Mouse (Mus musculus) hindbrain, embryonic 14.5 days (tissue): ENCODE data around the gene Ctdspl. TPM values are rescaled to one million over a fixed set of nuclear protein-coding genes. Genes with fewer than 3 reads are reported as not detected.
A peak's percentile ranks its signal among the peaks of the same experiment; 100 is the strongest.

Experiments
- ATAC-seq: fragments of 200-750 bp; cut with Nextera tagmentation; 2 replicates; pipeline ENCODE4 v1.8.0; 2017; ENCODE audit warnings: moderate number of reproducible peaks, mild to moderate bottlenecking, moderate TSS enrichment, moderate library complexity; ENCODE audit not compliant: low FRiP score
- DNase-seq: peaks from one replicate; pipeline ENCODE4 v3.0.0-alpha.2; 2015; ENCODE audit warnings: low spot score
- H3K27ac ChIP-seq: fragments of 300-500 bp; sonication (generic); 2 replicates; pipeline ENCODE4 v1.5.1; 2014; ENCODE audit warnings: mild to moderate bottlenecking, moderate library complexity
- H3K27me3 ChIP-seq: fragments of 300-500 bp; sonication (generic); 2 replicates; pipeline ENCODE4 v1.6.1; 2014; ENCODE audit warnings: mild to moderate bottlenecking, low read length, mixed read lengths; ENCODE audit not compliant: control insufficient read depth, insufficient read depth
- H3K36me3 ChIP-seq: fragments of 300-500 bp; sonication (generic); replicated peaks from 2 replicates; pipeline ENCODE4 v1.6.1; 2014; ENCODE audit not compliant: control insufficient read depth, insufficient read depth
- H3K4me1 ChIP-seq: fragments of 300-500 bp; sonication (generic); replicated peaks from 2 replicates; pipeline ENCODE4 v1.6.1; 2014; ENCODE audit warnings: antibody characterized with exemption, low read length, mixed read lengths; ENCODE audit not compliant: control insufficient read depth, insufficient read depth
- H3K4me2 ChIP-seq: fragments of 300-500 bp; sonication (generic); replicated peaks from 2 replicates; pipeline ENCODE4 v1.6.1; 2014; ENCODE audit warnings: mild to moderate bottlenecking, moderate library complexity
- H3K4me3 ChIP-seq: fragments of 300-500 bp; sonication (generic); replicated peaks from 2 replicates; pipeline ENCODE4 v1.5.1; 2014; ENCODE audit warnings: mild to moderate bottlenecking, low read length
- H3K9ac ChIP-seq: fragments of 300-500 bp; sonication (generic); 2 replicates; pipeline ENCODE4 v1.6.1; 2014
- H3K9me3 ChIP-seq: fragments of 300-500 bp; sonication (generic); 2 replicates; pipeline ENCODE4 v1.6.1; 2016; ENCODE audit warnings: low read length; ENCODE audit not compliant: control insufficient read depth
- WGBS: fragments of 180-500 bp; shearing (Covaris S2); extraction: QIAGEN DNeasy Blood & Tissue Kit; methylation state at CpG from one replicate; pipeline ENCODE4 v1.1.7; 2014; 5-methylcytosine and 5-hydroxymethylcytosine counted together
- polyA plus RNA-seq: library from polyadenylated mRNA; unstranded; fragments of >200 nt; fragmentation: Nextera tagmentation; extraction: Ambion mirVana; gene quantifications from 2 replicates; pipeline ENCODE4 v1.2.1, GENCODE M21; 2014

The Ctdspl gene
- polyA plus RNA-seq, 1 experiment from 2014 or later = 7.5 TPM

DNA sequence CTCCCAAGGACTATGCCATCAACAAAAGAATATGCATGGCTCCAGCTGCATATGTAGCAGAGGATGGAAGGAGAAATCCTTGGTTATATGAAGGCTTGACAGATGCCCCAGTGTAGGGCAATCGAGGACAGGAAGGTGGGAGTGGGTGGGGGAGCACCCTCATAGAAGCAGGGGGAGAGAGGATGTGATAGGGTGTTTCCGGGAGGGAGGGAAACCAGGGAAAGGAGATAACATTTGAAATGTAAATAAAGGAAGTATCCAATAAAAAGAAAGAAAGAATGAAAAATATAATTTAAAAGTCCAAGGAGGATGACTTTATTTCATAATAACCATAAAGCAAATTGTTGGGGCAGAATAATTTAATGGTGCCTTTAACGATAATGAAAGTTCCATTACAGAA, 12.6 kb upstream of the Ctdspl start:
- WGBS = 78% methylated on average over 3 of the region's 3 CpGs
- Histone ChIP-seq H3K4me2 (no peak overlapping the region), H3K27ac (no peak overlapping the region), H3K27me3 (no peaks in the 10 kb centered on the region), H3K36me3 (no peaks in the 10 kb centered on the region), H3K9ac (no peak overlapping the region), H3K4me1 (no peaks in the 10 kb centered on the region), H3K4me3 (no peak overlapping the region), H3K9me3 (no peaks in the 10 kb centered on the region)
- ATAC-seq (no peak), DNase-seq (no peak)

DNA sequence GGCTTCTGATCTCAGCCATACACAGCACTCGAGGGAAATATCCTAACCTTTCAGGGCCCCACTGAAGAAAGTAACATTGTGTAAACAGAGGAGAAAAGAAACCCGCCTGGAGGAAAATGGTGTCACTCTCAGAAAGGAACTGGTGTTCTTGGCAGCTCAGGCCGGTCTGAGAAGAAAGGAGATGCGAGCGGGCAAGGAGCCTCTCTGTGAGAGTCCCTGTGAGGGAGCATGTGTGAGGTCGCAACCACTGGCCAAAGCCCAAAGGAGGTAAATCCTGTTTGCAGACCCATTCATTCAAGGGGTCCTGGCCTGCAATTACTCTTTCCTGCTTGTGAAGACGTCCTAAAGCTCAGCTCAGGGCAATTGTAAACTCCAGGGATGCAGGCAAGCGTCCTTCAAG, 11.7 kb upstream of the Ctdspl start:
- H3K4me1 ChIP-seq = no peaks in the 10 kb centered on the region
- no peak overlapping the region for H3K4me2 ChIP-seq
- no peaks in the 10 kb centered on the region for H3K36me3 ChIP-seq
- DNase-seq = no peak
- H3K9me3 ChIP-seq = no peaks in the 10 kb centered on the region
- H3K27me3 ChIP-seq = no peaks in the 10 kb centered on the region
- WGBS = 43% methylated on average over 8 of the region's 8 CpGs
- ATAC-seq = no peak
- H3K27ac ChIP-seq = no peak overlapping the region
- no peak overlapping the region for H3K4me3 ChIP-seq
- no peak overlapping the region for H3K9ac ChIP-seq

DNA sequence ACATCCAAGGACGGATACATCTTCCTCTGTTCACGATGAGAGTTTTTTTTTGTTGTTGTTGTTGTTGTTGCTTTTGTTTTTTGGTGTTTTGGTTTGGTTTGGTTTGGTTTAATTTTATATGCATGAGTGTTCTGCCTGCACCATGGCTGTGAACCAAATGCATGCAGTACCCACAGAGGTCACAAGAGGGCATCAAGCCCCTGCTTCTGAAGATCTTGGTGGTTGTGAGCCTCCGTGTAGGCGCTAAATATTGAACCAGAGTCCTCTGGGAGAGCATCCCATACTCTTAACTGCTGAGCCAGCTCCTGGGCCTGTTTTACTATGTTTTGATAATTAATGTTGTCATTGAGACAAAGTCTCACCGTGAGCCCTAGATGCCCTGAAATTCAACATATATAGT, 11.0 kb upstream of the Ctdspl start:
- WGBS = 55% methylated on average over 5 of the region's 5 CpGs
- Histone ChIP-seq H3K36me3 (no peaks in the 10 kb centered on the region), H3K9ac (no peak overlapping the region), H3K27me3 (no peaks in the 10 kb centered on the region), H3K27ac (no peak overlapping the region), H3K4me1 (peaks cover 6% of the 10 kb centered on the region; the same call in 1 of the 2 replicates), H3K9me3 (no peaks in the 10 kb centered on the region), H3K4me3 (no peak overlapping the region), H3K4me2 (no peak overlapping the region)
- DNase-seq (peak; percentile 47), ATAC-seq (no peak)

DNA sequence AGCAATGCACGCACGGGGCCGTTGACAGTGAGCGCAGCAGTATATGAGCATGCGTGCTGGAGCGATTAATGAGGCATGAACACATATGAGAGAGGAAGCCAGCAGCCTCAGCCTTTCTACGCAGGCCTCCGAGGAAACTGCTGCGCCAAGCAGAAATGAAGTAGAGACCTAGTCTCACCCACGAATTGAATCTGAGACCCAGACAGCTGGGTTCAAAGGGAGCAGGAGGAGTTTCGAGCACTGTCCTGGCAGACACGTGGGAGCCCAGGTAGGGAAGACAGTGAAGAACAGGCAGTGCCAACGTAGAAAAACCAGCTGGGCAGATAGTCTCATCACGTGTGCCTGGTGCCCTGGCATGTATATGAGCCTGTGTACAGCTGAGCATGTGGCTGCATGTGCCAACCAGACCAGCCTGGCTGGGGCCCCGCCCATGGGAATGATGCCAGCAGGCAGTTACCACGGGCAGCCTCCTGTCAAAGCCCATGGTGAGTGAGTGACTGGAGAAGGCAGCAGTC, 6.5 kb upstream of the Ctdspl start:
- ATAC-seq (peak; percentile 57), DNase-seq (peak; percentile 61)
- H3K4me2 ChIP-seq = no peak overlapping the region
- H3K4me1 ChIP-seq = peaks cover 7% of the 10 kb centered on the region; the same call in 1 of the 2 replicates
- 57% methylated on average over 16 of the region's 16 CpGs for WGBS
- no peak overlapping the region for H3K4me3 ChIP-seq
- H3K27me3 ChIP-seq = no peaks in the 10 kb centered on the region
- H3K27ac ChIP-seq = peak overlapping the region; percentile 63
- H3K9ac ChIP-seq = no peak overlapping the region
- no peaks in the 10 kb centered on the region for H3K36me3 ChIP-seq
- H3K9me3 ChIP-seq = no peaks in the 10 kb centered on the region

DNA sequence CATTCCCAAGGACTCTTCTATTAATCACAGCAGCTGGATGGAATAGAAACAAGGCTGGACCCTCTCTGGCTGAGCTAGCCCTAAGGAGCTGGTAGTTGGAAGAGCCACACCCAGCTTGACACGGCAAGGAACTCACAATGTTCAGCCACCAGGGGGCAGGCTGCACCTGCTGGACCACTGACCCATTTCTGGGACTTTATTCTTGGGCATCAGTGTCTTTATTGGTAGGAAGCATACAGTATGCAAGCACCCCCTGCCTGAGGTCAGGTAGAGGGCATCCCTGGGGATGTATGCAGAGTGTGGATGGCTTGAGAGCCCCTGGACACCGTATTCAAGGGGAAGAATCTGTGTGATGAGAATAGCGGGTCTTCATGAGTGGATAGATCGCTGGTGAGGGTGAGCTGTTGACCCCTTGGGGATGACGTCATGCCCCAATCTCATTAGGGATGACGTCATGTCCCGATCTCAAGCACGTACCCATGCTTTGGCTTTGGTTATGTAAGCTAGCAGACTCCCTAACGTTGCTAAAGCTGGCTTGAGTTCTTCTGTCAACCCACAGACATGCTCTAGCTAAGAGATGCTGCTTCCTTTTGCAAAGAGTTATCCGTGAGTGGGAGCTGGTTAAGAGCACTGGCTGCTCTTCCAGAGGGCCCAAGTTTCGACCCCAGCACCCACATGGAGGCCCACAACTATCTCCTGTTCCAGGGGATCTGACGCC, 5.3 kb upstream of the Ctdspl start:
- 50% methylated on average over 12 of the region's 12 CpGs for WGBS
- Histone ChIP-seq H3K27ac (no peak overlapping the region), H3K27me3 (no peaks in the 10 kb centered on the region), H3K36me3 (no peaks in the 10 kb centered on the region), H3K9me3 (no peaks in the 10 kb centered on the region), H3K4me1 (peaks cover 11% of the 10 kb centered on the region; the same call in 1 of the 2 replicates), H3K9ac (no peak overlapping the region), H3K4me3 (no peak overlapping the region), H3K4me2 (no peak overlapping the region)
- peak; percentile 75 for DNase-seq
- no peak for ATAC-seq

DNA sequence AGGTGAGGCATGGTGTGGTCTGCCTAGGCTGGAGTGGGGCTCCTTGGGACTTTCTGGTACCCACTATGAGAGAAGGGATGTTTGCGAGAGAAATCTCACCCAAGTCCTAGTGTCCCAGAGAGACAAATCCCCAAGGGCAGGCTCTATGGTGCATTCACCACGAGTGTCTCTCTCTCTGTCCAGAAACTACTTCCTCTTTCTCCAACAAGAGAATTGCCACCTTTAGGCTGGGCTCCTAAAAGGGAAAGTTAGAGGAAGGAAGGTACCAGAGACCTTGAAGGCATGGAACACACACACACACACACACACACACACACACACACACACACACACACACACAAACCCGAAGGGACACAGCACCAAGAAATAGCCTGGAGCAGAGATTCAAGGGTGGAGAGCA, 4.3 kb upstream of the Ctdspl start:
- WGBS = 79% methylated on average over 3 of the region's 3 CpGs
- Histone ChIP-seq H3K4me1 (peaks cover 11% of the 10 kb centered on the region; the same call in 1 of the 2 replicates), H3K9ac (no peak overlapping the region), H3K27ac (no peak overlapping the region), H3K4me3 (no peak overlapping the region), H3K4me2 (no peak overlapping the region), H3K9me3 (no peaks in the 10 kb centered on the region), H3K36me3 (no peaks in the 10 kb centered on the region), H3K27me3 (no peaks in the 10 kb centered on the region)
- DNase-seq (no peak), ATAC-seq (no peak)

DNA sequence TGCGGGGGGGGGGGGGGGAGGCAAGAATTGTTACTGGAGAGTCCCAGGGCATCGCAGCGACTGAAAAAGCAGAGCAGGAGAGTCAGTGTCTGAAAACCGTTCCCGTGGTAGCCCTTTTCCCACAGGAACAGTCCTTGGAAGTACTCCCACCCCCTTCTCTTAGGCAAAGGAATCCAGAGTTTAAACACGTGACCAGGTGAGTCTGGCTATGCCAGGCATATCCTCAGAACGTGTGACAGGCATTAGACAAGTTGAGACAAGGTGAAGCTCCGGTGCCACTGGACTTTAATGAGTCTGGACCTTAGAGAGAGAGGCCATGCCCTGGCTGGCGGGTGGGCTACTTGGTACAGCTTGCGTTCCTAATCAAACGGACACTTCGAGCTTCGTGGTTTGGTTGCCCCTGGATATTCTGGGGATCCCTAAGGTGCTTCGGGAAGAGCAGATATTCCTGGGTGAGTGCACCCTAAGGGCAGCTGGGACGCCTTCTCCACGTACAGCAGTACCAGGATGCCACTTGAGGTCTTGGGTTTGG, 1.6 kb upstream of the Ctdspl start:
- H3K36me3 ChIP-seq = no peaks in the 10 kb centered on the region
- peak overlapping the region; percentile 93 for H3K4me2 ChIP-seq
- H3K9me3 ChIP-seq = no peaks in the 10 kb centered on the region
- H3K4me3 ChIP-seq = peak overlapping the region; percentile 82
- 15% methylated on average over 16 of the region's 16 CpGs for WGBS
- 0 out of 2 replicates have a peak overlapping the region, but pooled peaks have one; percentile 16 for H3K9ac ChIP-seq
- no peaks in the 10 kb centered on the region for H3K27me3 ChIP-seq
- no peak for DNase-seq
- H3K4me1 ChIP-seq = peaks cover 28% of the 10 kb centered on the region
- H3K27ac ChIP-seq = no peak overlapping the region
- ATAC-seq = no peak

DNA sequence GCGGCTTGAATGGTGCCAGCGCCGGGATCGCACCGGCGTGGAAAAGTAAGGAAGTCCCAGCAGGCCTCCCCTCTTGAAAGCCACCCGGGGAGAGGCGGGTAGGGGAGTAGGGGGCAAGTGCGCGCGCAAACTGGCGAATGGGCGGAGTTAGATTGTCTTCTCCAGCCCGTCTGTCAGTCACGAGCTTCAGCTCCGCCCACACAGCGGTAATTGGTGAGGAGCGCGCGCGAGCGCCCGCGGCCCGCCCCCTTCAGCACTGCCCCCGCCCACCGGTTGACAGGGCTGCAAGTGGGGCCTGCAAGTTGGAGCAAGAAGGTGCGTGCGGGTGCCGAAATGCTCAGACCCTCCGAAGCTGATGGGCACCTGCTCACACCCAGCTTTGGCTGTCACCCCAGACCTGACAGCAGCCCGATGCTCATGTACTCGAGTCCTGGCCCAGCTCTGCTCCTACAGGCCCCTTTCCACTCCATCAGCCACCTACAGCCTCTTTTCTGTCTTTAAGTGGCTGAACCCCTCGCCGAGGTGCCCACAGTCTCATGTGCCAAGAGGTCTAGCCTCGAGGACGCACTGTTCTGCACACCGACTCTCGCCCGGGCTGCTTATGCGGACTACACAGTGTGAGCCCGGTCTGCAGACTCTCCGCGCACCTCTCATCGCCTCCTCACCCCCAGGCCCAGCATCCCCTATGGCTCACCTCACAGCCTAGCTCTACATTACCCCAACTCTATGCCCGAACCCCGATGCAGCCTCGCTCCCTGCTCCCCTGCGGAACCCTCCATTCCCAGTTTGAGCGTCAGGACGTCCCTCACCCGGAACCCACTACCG, 755 bp upstream of the Ctdspl start:
- ATAC-seq (peak; percentile 89), DNase-seq (peak; percentile 88)
- Histone ChIP-seq H3K4me2 (peak overlapping the region; percentile 93), H3K27me3 (no peaks in the 10 kb centered on the region), H3K36me3 (no peaks in the 10 kb centered on the region), H3K4me3 (peak overlapping the region; percentile 82), H3K27ac (peak overlapping the region; percentile 83), H3K9ac (peak overlapping the region; percentile 90), H3K4me1 (peaks cover 22% of the 10 kb centered on the region), H3K9me3 (no peaks in the 10 kb centered on the region)
- under 1% methylated on average over 52 of the region's 53 CpGs for WGBS

DNA sequence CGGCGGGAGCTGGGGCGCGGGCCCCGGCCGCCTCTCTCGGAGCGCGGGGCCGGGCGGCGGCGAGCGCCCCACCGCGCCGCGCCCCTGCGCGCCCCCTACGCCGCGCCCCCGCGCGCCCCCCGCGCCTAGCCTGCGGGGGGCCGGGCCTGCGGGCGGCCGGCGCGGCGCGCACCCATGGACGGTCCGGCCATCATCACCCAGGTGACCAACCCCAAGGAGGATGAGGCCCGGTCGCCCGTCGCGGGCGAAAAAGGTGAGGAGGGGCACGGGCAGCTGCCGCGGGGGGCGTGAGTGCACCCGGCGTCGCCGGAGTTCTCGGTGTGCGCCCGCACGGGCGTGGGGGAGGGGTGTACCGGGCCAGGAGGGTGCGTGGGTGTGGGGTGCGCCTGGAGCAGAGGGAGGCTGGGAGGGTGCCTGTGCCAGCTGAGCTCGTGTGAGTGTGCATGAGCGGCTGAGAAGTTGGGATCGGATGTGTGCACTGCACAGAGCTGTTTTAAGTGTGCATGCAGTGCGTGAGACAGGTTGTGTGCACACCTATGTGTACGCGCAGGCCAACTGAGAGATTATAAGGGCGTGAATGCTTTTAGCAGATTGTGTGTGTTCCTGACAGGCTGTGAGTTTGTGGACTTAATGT, 552 bp downstream of the Ctdspl start:
- Histone ChIP-seq H3K9ac (peak overlapping the region; percentile 90), H3K27ac (peak overlapping the region; percentile 83), H3K36me3 (no peaks in the 10 kb centered on the region), H3K4me2 (peak overlapping the region; percentile 93), H3K9me3 (no peaks in the 10 kb centered on the region), H3K4me3 (peak overlapping the region; percentile 82), H3K4me1 (peaks cover 22% of the 10 kb centered on the region), H3K27me3 (no peaks in the 10 kb centered on the region)
- WGBS = 4% methylated on average over 45 of the region's 68 CpGs
- peak; percentile 36 for DNase-seq
- peak; percentile 24 for ATAC-seq
